Mouse (Mus musculus): ENCODE results near the gene Gm136.

DNA sequence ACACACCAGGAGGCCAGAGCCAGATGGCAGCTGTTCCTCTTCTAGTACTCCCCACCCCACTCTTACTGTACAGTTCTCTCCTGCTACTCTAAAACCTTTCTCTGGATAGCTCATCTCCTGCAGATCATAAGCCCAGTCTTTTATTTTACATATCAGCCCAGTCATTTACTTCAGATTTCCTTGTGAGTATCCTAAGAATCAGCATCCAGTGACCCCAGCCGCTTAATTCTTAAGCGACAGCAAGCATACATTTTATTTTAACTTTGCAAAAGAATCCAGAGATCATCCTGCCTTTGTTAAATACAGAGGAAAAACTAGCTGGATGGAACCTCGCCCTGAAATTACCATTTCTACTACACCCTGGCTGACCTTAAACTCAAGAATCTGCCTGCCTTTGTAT, 21.6 kb downstream of the Gm136 start:
- TF ChIP-seq GATA1 (IDR thresholded peaks at IDR 0.05; ENCODE audit: low read length) (no peak), TAL1 (IDR thresholded peaks at IDR 0.05; ENCODE audit: low read length) (no peak)

Measured in erythroblast, embryonic 14.5 days (primary cell).